Mouse (Mus musculus): ENCODE data around the gene Cul7. TPM values are rescaled to one million over a fixed set of nuclear protein-coding genes. Genes with fewer than 3 reads are reported as not detected.

The Cul7 gene
- polyA plus RNA-seq, 1 experiment: 44.4 TPM

DNA sequence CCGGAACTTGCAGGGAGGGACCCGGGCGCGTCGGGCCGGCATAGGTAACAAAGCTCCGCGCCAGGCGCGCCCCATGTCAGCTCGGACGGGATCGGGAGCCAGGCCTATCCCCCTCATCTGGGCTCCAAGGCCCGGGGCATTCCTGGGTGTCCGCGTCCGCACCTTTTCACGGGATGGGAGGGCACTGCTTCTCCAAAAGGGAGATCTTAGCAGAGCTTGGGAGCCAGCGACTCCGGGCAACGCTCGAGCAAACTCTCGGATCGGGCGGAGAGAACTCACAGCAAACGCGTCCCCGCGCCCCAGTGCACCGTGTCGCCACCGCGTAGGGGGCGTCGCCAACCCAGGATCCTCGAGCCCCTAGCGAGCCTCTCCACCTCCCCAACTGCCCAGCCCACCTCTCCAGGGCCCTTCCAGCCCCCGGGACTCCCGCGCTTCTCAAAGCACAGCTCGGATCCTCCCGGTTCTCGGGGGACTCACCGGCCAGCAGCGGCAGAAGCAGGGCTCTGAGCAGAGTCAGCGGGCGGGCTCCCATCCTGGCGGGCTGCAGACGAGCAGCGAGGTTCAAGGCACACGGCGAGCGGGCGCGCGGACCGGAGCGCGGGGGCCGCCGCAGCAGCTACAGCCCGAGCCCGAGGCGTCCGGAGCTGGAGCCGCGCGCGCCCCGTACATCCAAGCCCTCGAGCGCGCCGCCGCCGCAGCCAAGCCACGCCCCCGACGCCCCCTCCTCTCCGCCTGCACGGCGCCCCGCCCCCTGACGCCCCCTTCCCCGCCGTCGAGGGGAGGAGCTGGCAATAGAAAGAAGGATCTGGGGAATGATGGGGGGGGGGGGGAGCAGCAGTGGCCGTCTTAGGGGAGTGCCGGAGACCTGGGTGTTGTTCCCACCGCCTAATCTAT is 21.1 kb upstream of the Cul7 start, which contains the start of gene Ptk7:
Gene Ptk7, minus strand, starts transcription at position 714 of the 894 bp plus-strand sequence.
- TF ChIP-seq TCF12 (IDR thresholded peaks at IDR 0.05; ENCODE audit: insufficient read depth, poor library complexity, severe bottlenecking) (no peak), E2F4 (IDR thresholded peaks at IDR 0.05; ENCODE audit: insufficient read depth) (no peak), MYOD1 (IDR thresholded peaks at IDR 0.05; ENCODE audit: control insufficient read depth in 1 of 3, insufficient read length in 2 of 3, low read depth in 2 of 3) (peak in 1 of 3 experiments; percentile 23), MYOG (IDR thresholded peaks at IDR 0.05; ENCODE audit: control insufficient read depth in 1 of 3, insufficient read depth in 1 of 3, insufficient read length in 2 of 3, low read depth in 2 of 3) (no peak), USF1 (IDR thresholded peaks at IDR 0.05; ENCODE audit: low read depth) (no peak), POLR2A (IDR thresholded peaks at IDR 0.05; ENCODE audit: insufficient read length, low read depth) (peak; percentile 59), REST (IDR thresholded peaks at IDR 0.05; ENCODE audit: insufficient read depth, insufficient read length) (no peak), CEBPB (IDR thresholded peaks at IDR 0.05; ENCODE audit: insufficient read depth, poor library complexity, severe bottlenecking) (no peak), TCF3 (IDR thresholded peaks at IDR 0.05; ENCODE audit: insufficient read length, low read depth) (no peak)
- Histone ChIP-seq H3K4me2 (ENCODE audit: low read depth) (peak within 1 kb of the TSS; percentile 78), H3ac (ENCODE audit: control insufficient read depth, insufficient read length) (peak within 1 kb of the TSS; percentile 75), H3K27me3 (ENCODE audit: control insufficient read depth, insufficient read depth, insufficient read length) (no peaks in the 10 kb centered on the region), H3K36me3 (ENCODE audit: control insufficient read depth, insufficient read depth) (no peaks in the 10 kb centered on the region), H3K4me3 (peak within 1 kb of the TSS; percentile 47), H3K79me2 (ENCODE audit: control insufficient read depth, insufficient read depth) (peaks cover 5% of the 10 kb centered on the region)

- Histone ChIP-seq H3K79me2 (ENCODE audit: control insufficient read depth, insufficient read depth) (peaks cover 5% of the 10 kb centered on the region), H3K4me3 (peak overlapping the region; percentile 47), H3ac (ENCODE audit: control insufficient read depth, insufficient read length) (peak overlapping the region; percentile 75), H3K4me2 (ENCODE audit: low read depth) (peak overlapping the region; percentile 75), H3K27me3 (ENCODE audit: control insufficient read depth, insufficient read depth, insufficient read length) (no peaks in the 10 kb centered on the region), H3K36me3 (ENCODE audit: control insufficient read depth, insufficient read depth) (peaks cover 3% of the 10 kb centered on the region)
- TF ChIP-seq MYOD1 (IDR thresholded peaks at IDR 0.05; ENCODE audit: control insufficient read depth in 1 of 3, insufficient read length in 2 of 3, low read depth in 2 of 3): peak in 2 of 3 experiments; percentile 69 to 79
- no peak for TF ChIP-seq SRF (IDR thresholded peaks at IDR 0.05; ENCODE audit: control insufficient read depth, insufficient read length, low read depth)
- no peak for TF ChIP-seq MAX (IDR thresholded peaks at IDR 0.05; ENCODE audit: low read depth)
- TF ChIP-seq TCF3 (IDR thresholded peaks at IDR 0.05; ENCODE audit: insufficient read length, low read depth): no peak
- peak in 2 of 3 experiments; percentile 69 to 72 for TF ChIP-seq MYOG (IDR thresholded peaks at IDR 0.05; ENCODE audit: control insufficient read depth in 1 of 3, insufficient read depth in 1 of 3, insufficient read length in 2 of 3, low read depth in 2 of 3)
- TF ChIP-seq POLR2AphosphoS2 (IDR thresholded peaks at IDR 0.05; ENCODE audit: insufficient read length, low read depth): no peak
Measured at GRCm38 (mm10) chr17:46629685-46630441, 20.3 kb upstream of the Cul7 start.

DNA sequence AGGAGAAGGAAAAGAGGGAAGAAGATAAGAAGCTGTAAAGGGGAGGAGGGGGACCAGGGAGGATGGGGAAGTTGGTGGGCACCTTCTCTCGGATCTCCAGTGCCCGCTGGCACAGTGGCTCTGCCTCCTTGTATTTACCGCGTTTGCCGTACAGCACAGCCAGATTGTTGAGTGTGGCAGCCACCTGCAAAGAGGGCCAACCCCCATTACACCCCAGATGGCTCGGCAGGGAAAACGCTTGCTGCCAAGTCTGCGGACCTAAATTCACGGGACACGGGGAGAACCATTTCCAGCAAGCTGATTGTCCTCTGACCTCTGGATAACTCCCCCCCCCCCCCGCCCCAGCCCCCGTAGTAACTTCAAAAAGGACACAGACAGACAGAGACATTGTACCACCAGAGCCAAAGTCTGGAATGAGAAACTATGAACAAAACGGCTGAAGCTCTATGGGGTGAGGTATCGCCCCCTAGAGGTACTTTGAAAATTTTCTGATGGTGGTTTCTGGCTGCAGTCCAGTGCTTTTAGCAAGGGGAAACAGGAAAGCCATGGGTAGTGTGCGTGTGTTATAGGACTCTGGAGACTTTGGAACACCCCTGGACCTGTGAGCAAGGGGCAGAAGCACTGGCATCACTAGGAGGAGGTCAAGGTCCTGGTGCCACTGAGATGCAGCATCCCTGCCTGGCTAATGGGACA is 13.2 kb upstream of the Cul7 start:
- peaks cover 7% of the 10 kb centered on the region for H3K36me3 ChIP-seq (ENCODE audit: control insufficient read depth, insufficient read depth)
- H3K4me3 ChIP-seq: no peak overlapping the region

GRCm38 (mm10) chr17:46639929-46640328 is 10.2 kb upstream of the Cul7 start:
- H3ac ChIP-seq (ENCODE audit: control insufficient read depth, insufficient read length): no peak overlapping the region
- no peaks in the 10 kb centered on the region for H3K27me3 ChIP-seq (ENCODE audit: control insufficient read depth, insufficient read depth, insufficient read length)
- TF ChIP-seq MYOG (IDR thresholded peaks at IDR 0.05; ENCODE audit: control insufficient read depth in 1 of 3, insufficient read depth in 1 of 3, insufficient read length in 2 of 3, low read depth in 2 of 3) (no peak), MAX (IDR thresholded peaks at IDR 0.05; ENCODE audit: low read depth) (no peak), MYOD1 (IDR thresholded peaks at IDR 0.05; ENCODE audit: control insufficient read depth in 1 of 3, insufficient read length in 2 of 3, low read depth in 2 of 3) (no peak), REST (IDR thresholded peaks at IDR 0.05; ENCODE audit: insufficient read depth, insufficient read length) (no peak), POLR2A (IDR thresholded peaks at IDR 0.05; ENCODE audit: insufficient read length, low read depth) (no peak), TCF12 (IDR thresholded peaks at IDR 0.05; ENCODE audit: insufficient read depth, poor library complexity, severe bottlenecking) (no peak), CEBPB (IDR thresholded peaks at IDR 0.05; ENCODE audit: insufficient read depth, poor library complexity, severe bottlenecking) (no peak), POLR2AphosphoS2 (IDR thresholded peaks at IDR 0.05; ENCODE audit: insufficient read length, low read depth) (no peak), USF1 (IDR thresholded peaks at IDR 0.05; ENCODE audit: low read depth) (no peak), SRF (IDR thresholded peaks at IDR 0.05; ENCODE audit: control insufficient read depth, insufficient read length, low read depth) (no peak), TCF3 (IDR thresholded peaks at IDR 0.05; ENCODE audit: insufficient read length, low read depth) (no peak)
- H3K36me3 ChIP-seq (ENCODE audit: control insufficient read depth, insufficient read depth): peaks cover 4% of the 10 kb centered on the region
- H3K4me2 ChIP-seq (ENCODE audit: low read depth): no peak overlapping the region
- no peaks in the 10 kb centered on the region for H3K79me2 ChIP-seq (ENCODE audit: control insufficient read depth, insufficient read depth)
- no peak overlapping the region for H3K4me3 ChIP-seq

More for the DNA sequence above, 13.2 kb upstream of the Cul7 start:
- peak overlapping the region; percentile 3 for H3K4me2 ChIP-seq (ENCODE audit: low read depth)
- H3ac ChIP-seq (ENCODE audit: control insufficient read depth, insufficient read length): no peak overlapping the region
- H3K27me3 ChIP-seq (ENCODE audit: control insufficient read depth, insufficient read depth, insufficient read length): no peaks in the 10 kb centered on the region
- TF ChIP-seq REST (IDR thresholded peaks at IDR 0.05; ENCODE audit: insufficient read depth, insufficient read length) (no peak), MAX (IDR thresholded peaks at IDR 0.05; ENCODE audit: low read depth) (no peak)
- H3K79me2 ChIP-seq (ENCODE audit: control insufficient read depth, insufficient read depth): no peaks in the 10 kb centered on the region
